Mouse (Mus musculus) frontal cortex, postnatal 36 days (tissue): ENCODE data around the gene Mob4.
A peak's percentile ranks its signal among the peaks of the same experiment; 100 is the strongest.
"Not testable (repeated sequence)": the region's sequence is repeated elsewhere in the genome, so short reads cannot be mapped to it uniquely, and the experiment has no call there.

Experiments used
- DNase-seq, 2 experiments: peaks; one replicate each; pipeline ENCODE4 v3.0.0; 2022; ENCODE audit warnings: low spot score in 2 of 2

Gene Mob4

GRCm38 (mm10) chr1:55130943-55131401 lies at the start of gene Mob4:
TSS of gene Mob4 (plus strand) at chr1:55131231.
- DNase-seq = peak; percentile 91

- DNase-seq = no peak
Measured at GRCm38 (mm10) chr1:55082106-55082505, 48.9 kb upstream of the Mob4 start.

- DNase-seq = no peak
Measured at GRCm38 (mm10) chr1:55085781-55086366, 45.2 kb upstream of the Mob4 start.

- DNase-seq = peak in 1 of 2 experiments; percentile 17
Measured at GRCm38 (mm10) chr1:55086868-55087400, 44.1 kb upstream of the Mob4 start.

GRCm38 (mm10) chr1:55087401-55087904 lies 43.6 kb upstream of the Mob4 start:
- peak; percentile 61 to 70 for DNase-seq

GRCm38 (mm10) chr1:55087932-55088610 lies 43.0 kb upstream of the Mob4 start, which contains the start of the genes Hspe1 and Hspd1:
TSS of gene Hspe1 (plus strand) at chr1:55088132.
TSS of gene Hspd1 (minus strand) at chr1:55088243.
- peak; percentile 98 to 99 for DNase-seq

- DNase-seq = no peak
Measured at GRCm38 (mm10) chr1:55088611-55089497, 42.2 kb upstream of the Mob4 start.

- no peak for DNase-seq
Measured at GRCm38 (mm10) chr1:55089498-55090064, 41.5 kb upstream of the Mob4 start.

- DNase-seq = no peak
Measured at GRCm38 (mm10) chr1:55092056-55092455, 39.0 kb upstream of the Mob4 start.

GRCm38 (mm10) chr1:55092469-55092868 lies 38.6 kb upstream of the Mob4 start:
- DNase-seq = no peak

GRCm38 (mm10) chr1:55106919-55107585 lies 24.0 kb upstream of the Mob4 start:
- no peak for DNase-seq

- no peak for DNase-seq
Measured at GRCm38 (mm10) chr1:55107644-55108043, 23.4 kb upstream of the Mob4 start.

- no peak for DNase-seq
Measured at GRCm38 (mm10) chr1:55108473-55108872, 22.6 kb upstream of the Mob4 start.

- no peak for DNase-seq
Measured at GRCm38 (mm10) chr1:55109066-55109766, 21.8 kb upstream of the Mob4 start.

- no peak for DNase-seq
Measured at GRCm38 (mm10) chr1:55123046-55123445, 8.0 kb upstream of the Mob4 start.

- DNase-seq = no peak
Measured at GRCm38 (mm10) chr1:55123561-55123960, 7.5 kb upstream of the Mob4 start.

- not testable (repeated sequence) for DNase-seq
Measured at GRCm38 (mm10) chr1:55124136-55124535, 6.9 kb upstream of the Mob4 start.

- DNase-seq = no peak
Measured at GRCm38 (mm10) chr1:55129716-55130115, 1.3 kb upstream of the Mob4 start.

GRCm38 (mm10) chr1:55130190-55130916 lies 678 bp upstream of the Mob4 start:
- no peak for DNase-seq
